Mouse (Mus musculus): ENCODE results near the gene BC034090.
"Not testable (repeated sequence)": the region's sequence is repeated elsewhere in the genome, so short reads cannot be mapped to it uniquely, and the experiment has no call there.

Gene BC034090

DNA sequence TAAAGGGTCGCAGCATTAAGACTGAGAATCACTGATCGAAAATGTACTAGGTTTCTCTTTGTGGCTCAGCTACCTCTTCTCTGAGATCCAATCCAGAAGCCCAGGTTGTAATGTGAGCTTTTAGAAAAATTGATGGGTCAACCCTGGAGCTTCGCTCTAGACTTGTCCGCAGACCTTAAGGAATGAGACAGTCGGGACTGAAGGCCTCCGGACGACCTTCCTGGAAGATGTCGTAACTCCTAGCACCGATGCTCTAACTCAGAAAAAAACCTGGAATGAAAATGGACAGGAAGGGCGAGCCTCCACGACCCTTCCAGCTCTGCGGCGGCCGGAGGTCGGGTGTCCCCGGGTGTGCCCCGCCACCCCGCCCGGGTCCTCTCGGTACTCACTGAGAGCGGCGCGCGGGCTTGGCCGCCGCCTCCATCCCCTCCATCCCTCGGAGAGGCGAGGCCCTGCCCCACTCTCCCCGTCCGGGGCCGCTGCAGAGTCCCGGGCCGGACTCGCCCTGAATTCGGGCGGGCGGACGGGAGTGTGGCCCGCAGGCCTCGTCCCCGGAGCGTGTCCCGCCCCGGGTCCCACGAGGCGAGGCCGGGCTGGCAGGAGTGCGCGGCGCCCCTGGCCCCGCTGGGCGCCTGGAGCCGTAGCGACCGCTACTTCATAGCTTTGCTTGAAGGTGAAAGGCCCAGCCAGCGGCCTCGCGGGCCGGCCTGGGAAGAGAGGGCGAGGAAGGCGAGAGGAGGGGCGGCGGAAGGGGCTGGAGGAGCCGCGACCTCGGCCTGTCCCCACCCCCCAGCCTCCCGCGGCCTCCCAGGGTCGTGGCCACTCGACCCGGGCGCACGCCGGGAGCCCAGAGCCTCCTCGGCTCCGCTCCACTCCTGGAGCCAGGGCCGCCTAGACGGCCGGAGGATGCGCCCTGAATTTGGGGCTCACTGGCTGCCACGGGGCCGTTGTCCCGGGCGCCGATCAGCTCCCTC, at the start of gene BC034090:
Gene BC034090 (minus strand): TSS at position 648 of the 974 bp plus-strand sequence.
- CTCF ChIA-PET = no interaction called here

DNA sequence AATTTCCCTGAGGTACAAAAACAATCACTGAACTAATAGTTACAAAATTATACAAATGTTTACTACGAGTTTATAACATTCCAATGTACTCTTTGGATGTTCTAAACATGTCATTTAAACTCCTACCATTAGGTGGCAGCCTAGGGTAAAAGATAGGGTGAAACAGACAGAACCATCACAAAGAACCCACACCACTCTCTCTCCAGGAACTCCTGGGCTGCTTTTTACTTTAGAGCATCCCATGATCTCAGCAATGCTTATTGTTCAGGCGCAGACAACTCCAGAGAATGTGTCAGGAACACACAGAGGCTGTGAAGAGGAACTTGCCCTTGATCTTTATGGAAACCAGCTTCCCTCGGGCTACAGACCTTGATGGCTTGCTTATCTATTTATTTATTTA, 49.2 kb upstream of the BC034090 start:
- CTCF ChIA-PET = interaction anchor here (0.6 kb wide), 1 partner anchor 223 kb away, joined by 3 read pairs; no protein-coding TSS in a partner anchor

- CTCF ChIA-PET = no interaction called here
These were observed 45.2 kb upstream of the BC034090 start for GRCm38 (mm10) chr1:155289411-155289810.

GRCm38 (mm10) chr1:155288033-155288432, 43.8 kb upstream of the BC034090 start:
- CTCF ChIA-PET = no interaction called here

- CTCF ChIA-PET = no interaction called here
These were observed 39.6 kb upstream of the BC034090 start for GRCm38 (mm10) chr1:155283808-155284207.

- CTCF ChIA-PET = interaction anchor here (0.6 kb wide), 1 partner anchor 227 kb away, joined by 4 read pairs; no protein-coding TSS in a partner anchor
These were observed 37.0 kb upstream of the BC034090 start for GRCm38 (mm10) chr1:155281003-155281793.

DNA sequence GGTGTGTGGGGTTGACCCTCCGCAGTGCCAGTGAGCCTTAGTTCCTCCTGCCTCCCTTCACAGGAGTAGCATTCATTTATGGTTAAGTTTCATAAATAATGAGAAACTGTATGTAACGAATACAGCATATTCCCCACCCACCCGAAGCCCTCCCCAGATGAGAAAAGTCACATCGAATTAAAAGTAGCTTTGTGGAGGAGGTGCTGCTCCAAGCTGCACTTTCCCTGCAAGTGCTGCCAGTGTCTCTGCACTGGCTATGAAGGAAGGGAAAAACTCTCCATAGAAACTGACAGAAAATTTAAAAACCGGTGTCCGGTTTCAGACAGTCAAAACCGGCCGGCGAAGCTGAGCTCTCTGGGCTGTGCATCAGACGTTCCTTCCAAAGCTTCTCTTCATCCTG, 36.1 kb upstream of the BC034090 start:
- CTCF ChIA-PET = interaction anchor here (0.6 kb wide), 1 partner anchor 164 kb away, joined by 6 read pairs; no protein-coding TSS in a partner anchor

- CTCF ChIA-PET = no interaction called here
These were observed 32.3 kb upstream of the BC034090 start for GRCm38 (mm10) chr1:155276381-155277033.

- CTCF ChIA-PET = no interaction called here
These were observed 31.5 kb upstream of the BC034090 start for GRCm38 (mm10) chr1:155275793-155276192.

GRCm38 (mm10) chr1:155274976-155275375, 30.7 kb upstream of the BC034090 start:
- CTCF ChIA-PET = no interaction called here

GRCm38 (mm10) chr1:155272953-155273352, 28.7 kb upstream of the BC034090 start:
- CTCF ChIA-PET = no interaction called here

- CTCF ChIA-PET = not testable (repeated sequence)
These were observed 18.3 kb upstream of the BC034090 start for GRCm38 (mm10) chr1:155262496-155262895.

- CTCF ChIA-PET = no interaction called here
These were observed 10.1 kb upstream of the BC034090 start for GRCm38 (mm10) chr1:155254309-155254708.

DNA sequence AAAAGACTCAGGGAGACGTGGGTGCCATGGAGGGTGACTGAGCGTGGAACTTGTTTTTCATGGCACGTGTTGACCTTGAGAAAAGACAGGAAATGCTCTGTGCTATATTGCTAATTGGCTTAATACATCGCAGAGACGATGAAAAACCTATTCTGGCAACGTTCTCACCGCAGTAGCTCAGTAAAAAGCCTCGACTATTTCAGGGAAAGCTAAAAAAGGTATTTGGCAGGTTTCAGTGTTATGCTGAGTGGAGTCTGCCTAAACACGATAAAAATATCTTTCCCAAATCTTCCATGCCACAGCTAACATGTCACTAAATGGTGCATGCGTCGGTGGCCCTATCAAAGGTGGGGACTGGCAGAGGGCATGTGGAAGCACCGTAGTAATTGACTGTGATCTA, 8.9 kb upstream of the BC034090 start:
- CTCF ChIA-PET = no interaction called here

DNA sequence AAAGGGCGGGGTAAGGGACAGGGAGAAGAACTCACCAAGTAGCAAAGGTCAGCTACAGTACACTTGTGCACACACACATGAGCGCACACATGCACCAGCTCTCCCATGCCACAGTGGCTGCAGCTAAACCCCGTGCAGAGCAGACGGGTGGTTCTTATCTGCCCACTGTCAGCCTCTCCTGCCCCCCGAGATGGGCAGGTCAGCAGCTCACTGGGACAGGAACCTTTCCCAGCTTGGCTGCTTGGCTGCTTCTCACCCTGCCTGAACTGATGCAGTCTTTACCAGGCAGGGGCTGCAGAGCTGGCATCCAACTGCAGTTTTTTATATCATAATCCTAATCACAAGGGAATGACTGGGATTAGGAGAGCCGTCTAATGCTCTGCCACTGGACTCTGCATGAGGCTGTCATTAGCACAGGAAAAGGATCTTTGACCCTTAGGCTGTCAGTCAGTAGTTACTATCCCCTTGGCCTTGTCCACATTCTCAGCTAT, 8.4 kb upstream of the BC034090 start:
- CTCF ChIA-PET = no interaction called here

DNA sequence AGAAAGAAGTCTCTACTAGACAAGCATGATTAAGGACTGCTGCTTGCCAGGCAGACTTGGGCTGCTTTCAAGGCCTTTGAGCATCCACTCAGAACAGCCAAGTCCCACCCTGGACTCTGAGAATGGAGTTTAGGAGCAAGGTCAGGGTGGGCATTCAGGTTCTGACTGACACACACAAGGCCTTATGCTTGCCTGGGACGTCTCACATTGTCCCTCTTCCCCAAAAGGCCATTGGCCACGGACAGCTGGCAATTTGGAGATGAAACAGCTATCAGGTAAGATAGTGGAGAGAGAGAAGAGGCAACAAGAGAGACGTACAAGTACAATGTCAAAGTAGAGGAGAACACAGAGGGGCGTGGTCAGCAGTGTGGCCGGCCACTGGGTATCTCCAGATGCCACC, 7.4 kb upstream of the BC034090 start:
- CTCF ChIA-PET = no interaction called here

- CTCF ChIA-PET = no interaction called here
These were observed 6.4 kb upstream of the BC034090 start for GRCm38 (mm10) chr1:155250531-155251135.

DNA sequence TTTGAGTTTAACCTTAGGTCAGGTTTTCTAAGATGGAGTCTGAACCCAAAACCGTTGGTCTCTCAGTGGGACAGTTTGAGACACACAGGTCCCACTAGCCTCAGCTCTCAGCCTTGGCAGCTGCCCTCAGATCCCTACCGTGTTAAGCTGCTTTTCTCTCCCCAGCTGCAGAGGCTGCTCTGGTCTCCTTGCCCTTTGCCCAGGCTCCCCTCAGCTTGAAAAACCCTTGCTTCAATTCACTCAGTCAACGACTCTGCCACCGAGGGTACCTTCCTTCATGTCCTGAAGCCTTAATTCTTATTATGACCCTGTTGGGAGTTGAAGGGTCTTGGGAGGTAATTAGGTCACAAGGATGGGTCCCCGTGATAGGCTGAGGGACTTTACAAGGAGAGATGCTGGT, 5.7 kb upstream of the BC034090 start:
- CTCF ChIA-PET = no interaction called here

GRCm38 (mm10) chr1:155248041-155248440, 3.8 kb upstream of the BC034090 start:
- CTCF ChIA-PET = no interaction called here

GRCm38 (mm10) chr1:155247441-155247840, 3.2 kb upstream of the BC034090 start:
- CTCF ChIA-PET = no interaction called here

DNA sequence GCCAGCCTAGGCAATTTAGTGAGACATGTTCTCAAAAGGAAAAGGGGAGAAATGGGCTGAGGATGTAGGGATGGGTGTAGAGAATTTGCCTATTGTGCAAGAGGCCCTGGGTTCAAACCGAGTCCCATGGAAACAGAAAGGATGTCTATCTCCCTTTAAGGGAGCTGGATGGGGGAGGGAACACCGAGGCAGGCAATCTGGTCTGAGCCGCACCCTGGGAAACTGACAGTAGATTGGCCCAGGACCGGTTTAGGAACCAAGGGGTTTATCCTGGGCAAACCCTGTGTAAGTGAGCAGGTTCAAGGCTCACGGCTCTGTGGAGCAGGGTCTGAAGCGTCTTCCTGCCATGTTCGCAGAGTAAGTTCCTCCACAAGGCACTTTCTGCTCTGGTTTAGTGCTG, 1.3 kb upstream of the BC034090 start:
- CTCF ChIA-PET = interaction anchor here (0.7 kb wide), 1 partner anchor 16 kb away, joined by 8 read pairs; no protein-coding TSS in a partner anchor

Data from spleen, embryonic (tissue).